Mouse (Mus musculus) limb, embryonic 10.5 days (tissue): ENCODE data around the gene Sf1. TPM values are rescaled to one million over a fixed set of nuclear protein-coding genes. Genes with fewer than 3 reads are reported as not detected.

Experiments
- DNase-seq: peaks from one replicate; pipeline ENCODE4 v3.0.0-alpha.2; 2017; ENCODE audit warnings: low spot score
- H3K27ac ChIP-seq: fragments of 300-500 bp; sonication (generic); 2 replicates; pipeline ENCODE4 v1.5.1; 2016; ENCODE audit warnings: mild to moderate bottlenecking
- H3K27me3 ChIP-seq: fragments of 300-500 bp; sonication (generic); 2 replicates; pipeline ENCODE4 v1.6.1; 2016; ENCODE audit warnings: low read depth, mild to moderate bottlenecking; ENCODE audit not compliant: poor library complexity, severe bottlenecking
- H3K36me3 ChIP-seq: fragments of 300-500 bp; sonication (generic); 2 replicates; pipeline ENCODE4 v1.6.1; 2016; ENCODE audit warnings: mild to moderate bottlenecking, moderate library complexity
- H3K4me1 ChIP-seq: fragments of 300-500 bp; sonication (generic); 2 replicates; pipeline ENCODE4 v1.6.1; 2016
- H3K4me3 ChIP-seq: fragments of 300-500 bp; sonication (generic); 2 replicates; pipeline ENCODE4 v1.5.1; 2016; ENCODE audit warnings: mild to moderate bottlenecking, moderate library complexity
- H3K9me3 ChIP-seq: fragments of 300-500 bp; sonication (generic); replicated peaks from 2 replicates; pipeline ENCODE4 v1.6.1; 2016; ENCODE audit warnings: mild to moderate bottlenecking
- WGBS: fragments of 180-500 bp; shearing (Covaris S2); methylation state at CpG from one replicate; pipeline ENCODE4 v1.1.7; 2016; 5-methylcytosine and 5-hydroxymethylcytosine counted together
- polyA plus RNA-seq: library from polyadenylated mRNA; unstranded; fragments of >200 nt; fragmentation: Nextera tagmentation; extraction: Ambion mirVana; gene quantifications from 2 replicates; pipeline ENCODE4 v1.2.1, GENCODE M21; 2016

The Sf1 gene
- polyA plus RNA-seq, 1 experiment from 2014 or later = 193 TPM

DNA sequence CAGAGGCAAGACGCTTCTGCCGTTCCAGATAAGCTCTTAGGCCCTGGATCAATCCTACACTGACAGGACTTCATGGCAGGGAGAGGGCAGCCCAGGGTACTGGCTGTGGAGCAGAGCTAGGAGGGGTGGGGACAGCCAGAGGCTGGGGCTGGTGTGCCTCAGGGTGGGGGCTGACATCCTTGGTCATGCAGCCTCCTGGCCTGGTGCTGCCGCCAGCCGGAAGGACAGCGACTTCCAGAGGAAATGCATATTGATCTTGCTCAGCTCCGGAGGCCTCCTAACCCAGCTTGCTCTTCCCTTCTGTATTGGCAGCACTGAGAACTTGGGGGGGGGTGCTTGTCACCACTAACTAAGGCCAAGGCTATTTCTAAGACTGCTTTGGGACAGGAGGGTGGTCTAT lies 52.0 kb downstream of the Sf1 start:
- H3K4me1 ChIP-seq = peaks cover 44% of the 10 kb centered on the region
- no peaks in the 10 kb centered on the region for H3K36me3 ChIP-seq
- no peak overlapping the region for H3K4me3 ChIP-seq
- WGBS = 52% methylated on average over 6 of the region's 6 CpGs
- H3K27ac ChIP-seq = peak overlapping the region; percentile 1; the same call in 1 of the 2 replicates
- H3K27me3 ChIP-seq = peaks cover 80% of the 10 kb centered on the region
- H3K9me3 ChIP-seq = no peaks in the 10 kb centered on the region
- DNase-seq = no peak

DNA sequence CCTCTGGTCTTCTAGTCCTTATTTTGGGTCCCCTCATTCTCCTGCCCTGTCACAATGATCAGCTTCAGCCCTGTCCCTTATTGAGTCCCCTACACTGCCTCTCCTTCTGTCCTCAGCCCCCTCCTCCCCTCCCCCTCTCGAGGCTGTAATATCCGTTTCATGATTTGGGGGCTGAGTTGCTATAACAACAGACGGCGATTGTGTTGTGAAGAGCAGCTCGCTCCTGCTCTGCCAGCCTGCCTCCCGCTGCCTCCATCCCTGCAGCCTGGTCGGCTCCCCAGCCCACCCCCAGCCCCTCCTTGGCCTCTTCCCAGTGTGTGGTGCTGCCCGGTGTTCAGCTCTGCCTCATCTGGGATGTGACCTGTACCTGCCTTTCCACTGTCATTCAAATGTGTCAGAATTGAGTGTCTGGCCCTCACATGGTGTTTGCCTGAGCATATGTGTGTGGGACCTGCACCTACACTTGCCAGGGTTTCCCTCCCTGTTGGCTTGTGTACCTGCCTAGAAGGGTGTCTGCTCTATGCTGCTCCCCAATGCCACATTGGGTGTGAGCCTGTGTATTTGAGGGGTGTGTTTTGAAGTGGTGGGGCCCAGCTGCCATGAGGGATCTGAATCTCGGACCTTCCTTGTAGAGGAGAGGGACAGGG lies 52.8 kb downstream of the Sf1 start:
- no peak for DNase-seq
- Histone ChIP-seq H3K9me3 (no peaks in the 10 kb centered on the region), H3K27ac (peak overlapping the region; percentile 1; the same call in 1 of the 2 replicates), H3K36me3 (no peaks in the 10 kb centered on the region), H3K4me3 (peak overlapping the region; percentile 13; the same call in 1 of the 2 replicates), H3K27me3 (peaks cover 88% of the 10 kb centered on the region), H3K4me1 (peaks cover 44% of the 10 kb centered on the region)
- WGBS = 13% methylated on average over 9 of the region's 9 CpGs

- Histone ChIP-seq H3K27ac (no peak overlapping the region), H3K9me3 (no peaks in the 10 kb centered on the region), H3K36me3 (no peaks in the 10 kb centered on the region), H3K27me3 (peaks cover 97% of the 10 kb centered on the region), H3K4me3 (no peak overlapping the region), H3K4me1 (peaks cover 44% of the 10 kb centered on the region)
- WGBS = 65% methylated on average over 12 of the region's 12 CpGs
- no peak for DNase-seq
These were observed 53.6 kb downstream of the Sf1 start for GRCm38 (mm10) chr19:6416894-6417761.

DNA sequence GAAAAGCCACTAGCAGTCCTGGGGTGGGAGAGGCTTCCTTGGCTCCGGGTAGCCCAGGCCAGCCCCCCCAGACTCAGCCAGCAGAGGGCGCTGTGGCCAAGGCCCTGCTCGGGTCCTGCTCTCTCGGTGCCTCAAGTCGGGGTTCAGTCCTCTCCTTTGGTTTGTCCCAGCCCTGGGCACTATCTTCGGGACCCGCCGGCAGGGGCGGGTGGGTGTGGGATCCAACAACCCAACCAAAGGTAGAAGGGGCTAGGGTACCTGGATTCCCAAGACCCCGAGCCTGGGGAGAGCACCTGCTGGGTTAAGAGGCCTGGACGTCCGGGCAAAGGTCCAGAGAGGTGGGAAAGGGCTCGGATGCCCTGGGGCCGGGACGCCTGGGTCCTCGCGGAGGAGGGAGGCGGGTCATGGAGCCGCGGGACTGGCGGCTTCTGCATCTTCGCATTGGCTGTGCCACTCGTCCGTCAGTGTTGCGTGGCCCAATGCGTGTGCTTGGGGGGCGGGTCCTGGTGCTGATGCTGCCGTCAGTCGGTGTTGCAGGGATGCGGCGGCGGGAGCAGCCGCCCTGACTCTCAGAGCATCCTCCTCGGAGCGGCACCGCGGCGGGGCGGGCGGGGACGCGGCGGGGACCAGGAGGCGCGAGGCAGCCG lies 54.9 kb downstream of the Sf1 start, which contains the start of gene Nrxn2:
Gene Nrxn2, plus strand, starts transcription at position 499 of the 647 bp plus-strand sequence.
- Histone ChIP-seq H3K36me3 (no peaks in the 10 kb centered on the region), H3K4me1 (peaks cover 41% of the 10 kb centered on the region), H3K9me3 (no peaks in the 10 kb centered on the region), H3K4me3 (peak within 1 kb of the TSS; percentile 61), H3K27ac (peak within 1 kb of the TSS; percentile 70), H3K27me3 (peaks cover 99% of the 10 kb centered on the region)
- under 1% methylated on average over 46 of the region's 46 CpGs for WGBS
- DNase-seq = peak; percentile 90

- Histone ChIP-seq H3K36me3 (no peaks in the 10 kb centered on the region), H3K4me1 (peaks cover 41% of the 10 kb centered on the region), H3K4me3 (peak overlapping the region; percentile 61), H3K27me3 (peaks cover 99% of the 10 kb centered on the region), H3K27ac (0 out of 2 replicates have a peak overlapping the region, but pooled peaks have one; percentile 70), H3K9me3 (no peaks in the 10 kb centered on the region)
- WGBS = 9% methylated on average over 23 of the region's 23 CpGs
- no peak for DNase-seq
These were observed 55.6 kb downstream of the Sf1 start for GRCm38 (mm10) chr19:6418984-6419692.

DNA sequence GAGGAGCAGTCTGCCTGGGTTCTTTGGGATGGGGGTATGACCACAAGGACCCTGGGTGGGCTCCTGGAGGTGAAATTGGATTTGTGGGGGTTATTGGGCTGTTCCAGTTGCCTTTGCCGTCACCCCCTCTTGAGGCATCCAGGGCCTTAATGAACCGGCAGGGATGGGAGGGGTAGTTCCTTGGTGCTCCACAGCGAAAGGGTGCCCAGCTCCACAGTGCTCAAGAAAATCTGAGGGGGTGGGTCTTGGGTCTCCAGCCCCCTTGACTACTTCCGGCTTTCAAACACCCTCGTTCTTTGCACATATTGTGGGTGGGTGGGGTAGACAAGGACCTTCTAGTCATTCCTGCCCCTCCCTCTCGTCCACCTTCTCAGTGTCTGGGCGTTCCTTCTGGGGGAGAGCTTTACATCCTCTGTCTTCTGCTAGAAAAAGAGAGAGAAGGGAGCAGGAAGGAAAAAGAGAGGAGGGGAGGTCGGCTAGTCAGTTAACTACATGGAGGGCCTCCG lies 56.4 kb downstream of the Sf1 start:
- no peaks in the 10 kb centered on the region for H3K9me3 ChIP-seq
- H3K4me1 ChIP-seq = peaks cover 41% of the 10 kb centered on the region
- H3K27me3 ChIP-seq = peaks cover 99% of the 10 kb centered on the region
- 63% methylated on average over 9 of the region's 9 CpGs for WGBS
- no peak for DNase-seq
- H3K4me3 ChIP-seq = no peak overlapping the region
- no peak overlapping the region for H3K27ac ChIP-seq
- H3K36me3 ChIP-seq = no peaks in the 10 kb centered on the region

DNA sequence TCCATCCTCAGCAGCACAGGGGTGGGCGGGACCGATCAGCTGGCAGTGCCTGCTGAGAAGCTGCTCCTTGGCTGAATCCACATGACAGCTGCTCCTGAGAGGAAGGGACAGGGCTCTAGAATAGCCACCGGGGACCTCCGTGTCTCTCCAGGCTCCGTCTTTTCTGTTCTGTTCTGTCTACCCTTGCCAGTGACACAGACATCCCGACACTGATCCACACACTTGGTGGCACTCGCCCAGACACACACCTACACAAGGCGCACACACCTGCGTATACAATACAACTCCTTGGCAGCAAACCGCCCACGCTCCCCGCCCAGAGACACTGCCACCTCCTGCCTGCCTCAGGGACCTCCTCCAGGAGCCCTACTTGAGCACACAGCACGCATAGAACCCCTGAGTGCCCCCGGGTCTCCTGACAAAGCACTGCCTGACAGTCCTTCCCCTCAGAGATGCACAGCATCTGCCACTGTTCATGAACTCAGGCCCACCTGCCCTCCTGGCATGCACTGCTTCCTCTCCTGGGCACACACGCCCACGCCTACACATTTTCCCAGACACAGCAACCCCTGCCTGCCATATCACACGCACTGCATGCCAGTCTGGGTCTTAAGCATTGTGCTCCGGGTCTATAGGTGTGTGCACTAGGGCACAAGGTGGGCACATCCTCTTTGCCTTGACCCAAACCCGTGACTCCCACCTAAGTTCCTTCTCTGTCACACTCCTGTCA lies 57.2 kb downstream of the Sf1 start:
- H3K9me3 ChIP-seq = no peaks in the 10 kb centered on the region
- 61% methylated on average over 19 of the region's 19 CpGs for WGBS
- DNase-seq = no peak
- no peak overlapping the region for H3K4me3 ChIP-seq
- H3K36me3 ChIP-seq = no peaks in the 10 kb centered on the region
- H3K27me3 ChIP-seq = peaks cover 99% of the 10 kb centered on the region
- peaks cover 35% of the 10 kb centered on the region for H3K4me1 ChIP-seq
- H3K27ac ChIP-seq = no peak overlapping the region

- H3K36me3 ChIP-seq = no peaks in the 10 kb centered on the region
- H3K4me1 ChIP-seq = peaks cover 29% of the 10 kb centered on the region
- no peak for DNase-seq
- 78% methylated on average over 9 of the region's 9 CpGs for WGBS
- H3K27me3 ChIP-seq = peaks cover 100% of the 10 kb centered on the region
- no peak overlapping the region for H3K27ac ChIP-seq
- no peak overlapping the region for H3K4me3 ChIP-seq
- H3K9me3 ChIP-seq = no peaks in the 10 kb centered on the region
These were observed 57.7 kb downstream of the Sf1 start for GRCm38 (mm10) chr19:6421211-6421590.

GRCm38 (mm10) chr19:6422014-6422413 lies 58.5 kb downstream of the Sf1 start:
- Histone ChIP-seq H3K36me3 (no peaks in the 10 kb centered on the region), H3K9me3 (no peaks in the 10 kb centered on the region), H3K27me3 (peaks cover 100% of the 10 kb centered on the region), H3K4me3 (no peak overlapping the region), H3K4me1 (peaks cover 21% of the 10 kb centered on the region), H3K27ac (no peak overlapping the region)
- WGBS = 81% methylated on average over 7 of the region's 7 CpGs
- DNase-seq = no peak

DNA sequence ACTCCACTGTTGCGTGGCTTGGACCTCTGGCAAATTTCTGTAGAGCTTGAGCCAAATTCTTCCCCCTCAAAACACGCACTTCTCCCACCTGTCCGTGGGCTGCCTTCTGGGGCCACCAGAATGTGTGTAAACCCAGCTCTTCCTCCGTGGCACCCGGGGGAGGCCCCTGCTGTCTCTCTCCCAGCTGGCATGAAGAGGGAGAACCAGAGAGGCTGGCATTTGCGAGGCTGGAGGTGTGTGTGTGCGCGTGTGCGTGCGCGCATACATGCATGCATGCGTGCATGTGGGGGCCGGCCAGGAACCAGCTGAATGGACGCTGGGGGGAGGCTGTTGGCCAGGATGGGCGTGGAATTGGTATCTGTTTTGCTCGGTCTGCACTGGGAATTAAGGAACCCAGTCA lies 59.8 kb downstream of the Sf1 start:
- no peaks in the 10 kb centered on the region for H3K36me3 ChIP-seq
- no peaks in the 10 kb centered on the region for H3K9me3 ChIP-seq
- no peak overlapping the region for H3K4me3 ChIP-seq
- H3K4me1 ChIP-seq = peaks cover 23% of the 10 kb centered on the region
- no peak for DNase-seq
- peaks cover 100% of the 10 kb centered on the region for H3K27me3 ChIP-seq
- 89% methylated on average over 16 of the region's 16 CpGs for WGBS
- H3K27ac ChIP-seq = no peak overlapping the region

DNA sequence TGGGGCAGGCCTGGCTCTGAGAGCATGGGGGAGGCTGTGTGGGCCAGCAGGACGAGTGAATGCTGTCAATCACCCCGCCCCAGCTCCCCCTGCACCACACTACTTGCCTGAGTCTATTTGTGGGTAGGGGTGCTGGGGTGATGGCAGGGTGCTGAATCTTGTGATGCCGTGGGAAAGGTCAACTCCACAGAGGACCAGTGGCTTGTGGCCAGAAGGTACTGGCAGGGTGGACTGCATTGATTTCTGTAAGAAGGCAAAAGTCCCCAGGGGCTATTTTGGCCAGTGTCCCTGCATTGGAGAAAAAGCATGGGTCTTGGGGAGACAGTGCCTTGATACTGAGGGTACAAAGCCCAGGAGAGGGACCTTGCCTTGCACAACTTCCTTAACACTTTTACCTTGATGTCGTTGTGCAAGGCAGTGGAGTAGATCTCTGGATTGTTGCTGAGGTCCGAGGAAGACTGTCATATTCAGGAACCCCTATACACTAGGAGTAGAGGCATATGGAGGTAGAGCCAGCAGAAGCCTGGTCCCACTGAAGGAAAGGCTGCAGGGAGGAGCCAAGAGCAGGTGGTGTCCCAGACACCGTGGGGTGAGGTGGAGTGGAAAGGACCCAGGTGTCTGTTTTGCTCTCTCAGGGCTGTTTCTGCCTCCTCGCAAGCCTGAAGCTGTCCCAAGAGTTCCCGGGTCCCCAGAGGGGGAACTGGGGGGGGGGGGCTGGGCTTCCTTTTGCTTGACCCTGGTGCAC lies 60.8 kb downstream of the Sf1 start:
- Histone ChIP-seq H3K4me1 (peaks cover 23% of the 10 kb centered on the region), H3K27ac (no peak overlapping the region), H3K36me3 (no peaks in the 10 kb centered on the region), H3K4me3 (no peak overlapping the region), H3K9me3 (no peaks in the 10 kb centered on the region), H3K27me3 (peaks cover 100% of the 10 kb centered on the region)
- DNase-seq = no peak
- 74% methylated on average over 8 of the region's 8 CpGs for WGBS
